Mouse (Mus musculus) forebrain, embryonic 10.5 days (tissue): ENCODE data around the gene Tstd2. TPM values are rescaled to one million over a fixed set of nuclear protein-coding genes. Genes with fewer than 3 reads are reported as not detected.
A peak's percentile ranks its signal among the peaks of the same experiment; 100 is the strongest.

Source experiments
- DNase-seq: peaks from one replicate; pipeline ENCODE4 v3.0.0-alpha.2; 2017; ENCODE audit warnings: low spot score; ENCODE audit errors: extremely low spot score
- H3K27ac ChIP-seq: fragments of 300-500 bp; sonication (generic); 2 replicates; pipeline ENCODE4 v1.5.1; 2016; ENCODE audit warnings: mild to moderate bottlenecking
- H3K27me3 ChIP-seq: fragments of 300-500 bp; sonication (generic); 2 replicates; pipeline ENCODE4 v1.6.1; 2016; ENCODE audit warnings: mild to moderate bottlenecking; ENCODE audit not compliant: poor library complexity, severe bottlenecking
- H3K36me3 ChIP-seq: fragments of 300-500 bp; sonication (generic); replicated peaks from 2 replicates; pipeline ENCODE4 v1.6.1; 2016; ENCODE audit warnings: mild to moderate bottlenecking, moderate library complexity
- H3K4me1 ChIP-seq: fragments of 300-500 bp; sonication (generic); 2 replicates; pipeline ENCODE4 v1.6.1; 2016
- H3K4me3 ChIP-seq: fragments of 300-500 bp; sonication (generic); 2 replicates; pipeline ENCODE4 v1.5.1; 2016; ENCODE audit warnings: mild to moderate bottlenecking, moderate library complexity
- H3K9me3 ChIP-seq: fragments of 300-500 bp; sonication (generic); 2 replicates; pipeline ENCODE4 v1.6.1; 2016; ENCODE audit warnings: mild to moderate bottlenecking, moderate library complexity
- WGBS: fragments of 180-500 bp; shearing (Covaris S2); methylation state at CpG from one replicate; pipeline ENCODE4 v1.1.7; 2016; 5-methylcytosine and 5-hydroxymethylcytosine counted together
- polyA plus RNA-seq: library from polyadenylated mRNA; unstranded; fragments of >200 nt; fragmentation: Nextera tagmentation; extraction: Ambion mirVana; gene quantifications from 2 replicates; pipeline ENCODE4 v1.2.1, GENCODE M21; 2016

The Tstd2 gene
- polyA plus RNA-seq, 1 experiment from 2014 or later = 67.4 TPM

GRCm38 (mm10) chr4:46151903-46152544, 13.5 kb upstream of the Tstd2 start:
- H3K27ac ChIP-seq = no peak overlapping the region
- 94% methylated on average over 12 of the region's 12 CpGs for WGBS
- no peak overlapping the region for H3K4me3 ChIP-seq
- no peaks in the 10 kb centered on the region for H3K4me1 ChIP-seq
- peaks cover 98% of the 10 kb centered on the region for H3K36me3 ChIP-seq
- no peaks in the 10 kb centered on the region for H3K27me3 ChIP-seq
- DNase-seq = no peak
- no peaks in the 10 kb centered on the region for H3K9me3 ChIP-seq

DNA sequence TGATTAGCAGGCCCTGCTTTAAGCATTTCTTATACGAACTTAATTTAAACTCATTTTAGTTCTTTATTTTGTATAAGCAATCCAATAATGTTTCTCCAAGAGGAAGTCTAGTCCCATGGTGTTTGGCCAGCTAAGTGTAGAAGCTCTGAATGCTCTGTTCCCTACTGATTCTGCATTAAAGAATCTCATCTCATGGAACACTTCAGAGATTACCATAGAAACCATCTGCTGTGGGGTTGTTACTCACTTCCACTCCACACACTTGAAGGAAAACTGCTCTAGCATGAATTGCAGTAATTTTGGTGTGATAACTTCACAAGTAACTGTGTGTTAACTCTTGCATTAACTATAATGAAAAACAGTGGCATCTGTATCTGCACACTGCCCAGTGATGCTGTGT, 8.4 kb upstream of the Tstd2 start:
- Histone ChIP-seq H3K36me3 (peaks cover 96% of the 10 kb centered on the region), H3K4me3 (no peak overlapping the region), H3K27ac (no peak overlapping the region), H3K4me1 (no peaks in the 10 kb centered on the region), H3K9me3 (no peaks in the 10 kb centered on the region), H3K27me3 (no peaks in the 10 kb centered on the region)
- WGBS = 97% methylated on average over 1 of the region's 1 CpGs
- DNase-seq = no peak

DNA sequence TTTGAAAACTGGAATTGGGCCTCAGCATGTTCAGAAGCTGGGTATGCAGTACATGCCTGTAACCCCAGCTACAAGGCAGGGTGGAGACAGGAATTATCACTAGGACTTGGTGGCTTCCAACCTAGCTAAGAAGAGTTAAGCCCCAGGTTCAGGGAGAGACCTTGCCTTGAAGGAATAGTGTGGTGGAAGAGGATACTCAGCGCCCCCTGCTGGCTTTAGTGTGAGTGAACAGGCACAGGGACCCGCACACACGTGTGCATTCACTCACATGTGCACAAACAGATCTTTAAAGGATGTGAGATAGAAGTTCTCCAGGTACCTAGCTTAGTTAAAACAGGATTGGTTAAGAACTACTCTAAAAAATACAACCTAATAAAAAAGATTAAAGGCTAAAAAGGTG, 5.8 kb upstream of the Tstd2 start:
- H3K27me3 ChIP-seq = no peaks in the 10 kb centered on the region
- no peaks in the 10 kb centered on the region for H3K9me3 ChIP-seq
- H3K4me1 ChIP-seq = peaks cover 13% of the 10 kb centered on the region
- no peak overlapping the region for H3K27ac ChIP-seq
- H3K4me3 ChIP-seq = no peak overlapping the region
- 72% methylated on average over 3 of the region's 3 CpGs for WGBS
- no peak for DNase-seq
- peaks cover 71% of the 10 kb centered on the region for H3K36me3 ChIP-seq

DNA sequence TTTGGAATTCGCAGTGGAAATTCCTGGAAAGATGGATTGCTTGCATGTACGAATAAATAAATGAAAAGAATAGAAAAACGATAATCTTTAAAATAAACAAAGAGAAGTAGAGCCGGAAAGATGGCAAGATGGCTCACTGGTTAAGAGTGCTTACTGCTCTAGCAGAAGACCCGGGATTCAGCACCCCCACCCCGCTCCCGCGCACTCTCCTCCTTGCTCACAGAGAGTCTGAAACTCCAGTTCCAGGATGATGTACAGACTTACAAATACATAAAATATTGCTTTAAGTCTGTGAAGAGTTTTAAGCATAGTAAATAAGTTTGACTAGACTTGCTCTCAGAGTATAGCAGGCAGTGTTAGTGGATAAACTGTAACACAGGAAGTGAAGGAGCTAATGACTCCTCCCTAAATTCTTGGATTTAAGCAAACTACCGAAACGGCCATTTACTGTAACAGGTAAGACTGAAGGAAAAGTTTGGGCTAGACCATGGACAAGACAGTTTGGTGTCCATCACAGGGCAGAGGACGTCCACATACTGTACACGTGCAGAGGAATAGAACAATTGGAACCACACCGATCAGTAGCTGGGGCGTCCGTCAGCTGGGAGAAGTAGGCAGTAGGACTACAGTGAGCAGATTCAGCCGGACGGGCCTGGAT, 736 bp downstream of the Tstd2 start:
- WGBS = 9% methylated on average over 17 of the region's 17 CpGs
- Histone ChIP-seq H3K36me3 (peaks cover 47% of the 10 kb centered on the region), H3K27ac (peak overlapping the region; percentile 96), H3K9me3 (no peaks in the 10 kb centered on the region), H3K4me1 (peaks cover 30% of the 10 kb centered on the region), H3K4me3 (peak overlapping the region; percentile 77), H3K27me3 (no peaks in the 10 kb centered on the region)
- DNase-seq = no peak

GRCm38 (mm10) chr4:46131791-46132190, 6.7 kb downstream of the Tstd2 start:
- H3K27me3 ChIP-seq = no peaks in the 10 kb centered on the region
- H3K4me1 ChIP-seq = peaks cover 7% of the 10 kb centered on the region
- peaks cover 92% of the 10 kb centered on the region for H3K36me3 ChIP-seq
- H3K27ac ChIP-seq = no peak overlapping the region
- DNase-seq = no peak
- H3K9me3 ChIP-seq = no peaks in the 10 kb centered on the region
- H3K4me3 ChIP-seq = no peak overlapping the region
- WGBS = 91% methylated on average over 6 of the region's 6 CpGs

- Histone ChIP-seq H3K27ac (no peak overlapping the region), H3K27me3 (no peaks in the 10 kb centered on the region), H3K9me3 (no peaks in the 10 kb centered on the region), H3K36me3 (peaks cover 96% of the 10 kb centered on the region), H3K4me3 (no peak overlapping the region), H3K4me1 (no peaks in the 10 kb centered on the region)
- peak; percentile 53 for DNase-seq
- 74% methylated on average over 3 of the region's 3 CpGs for WGBS
Observed at GRCm38 (mm10) chr4:46130221-46130620, 8.3 kb downstream of the Tstd2 start.

- no peak for DNase-seq
- Histone ChIP-seq H3K27ac (no peak overlapping the region), H3K36me3 (peaks cover 96% of the 10 kb centered on the region), H3K27me3 (no peaks in the 10 kb centered on the region), H3K4me1 (no peaks in the 10 kb centered on the region), H3K9me3 (no peaks in the 10 kb centered on the region), H3K4me3 (no peak overlapping the region)
- WGBS = 88% methylated on average over 8 of the region's 8 CpGs
Observed at GRCm38 (mm10) chr4:46129311-46130004, 9.0 kb downstream of the Tstd2 start.

DNA sequence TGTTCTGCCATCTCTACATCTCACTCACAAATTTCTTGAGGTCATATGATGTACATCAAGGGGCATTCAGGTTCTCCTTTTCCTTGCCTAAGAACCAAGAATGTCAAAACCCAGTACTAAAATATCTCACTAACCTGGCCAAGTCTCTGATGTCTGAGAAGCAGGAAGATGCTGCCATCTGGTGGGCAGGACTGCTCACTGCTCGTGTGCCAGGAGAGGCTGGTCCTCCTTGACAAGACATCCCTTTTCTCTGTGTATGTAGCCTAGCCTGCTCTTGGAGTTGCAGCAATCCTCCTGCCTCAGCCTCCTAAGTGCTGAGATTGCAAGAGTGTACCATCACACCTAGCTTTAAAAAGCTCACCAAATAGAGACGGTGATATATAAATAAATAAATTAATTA, 12.0 kb downstream of the Tstd2 start:
- no peak overlapping the region for H3K4me3 ChIP-seq
- DNase-seq = peak; percentile 44
- H3K36me3 ChIP-seq = peaks cover 96% of the 10 kb centered on the region
- no peaks in the 10 kb centered on the region for H3K4me1 ChIP-seq
- no peak overlapping the region for H3K27ac ChIP-seq
- 46% methylated on average over 2 of the region's 2 CpGs for WGBS
- no peaks in the 10 kb centered on the region for H3K9me3 ChIP-seq
- H3K27me3 ChIP-seq = no peaks in the 10 kb centered on the region

- Histone ChIP-seq H3K9me3 (no peaks in the 10 kb centered on the region), H3K4me1 (no peaks in the 10 kb centered on the region), H3K27me3 (no peaks in the 10 kb centered on the region), H3K36me3 (peaks cover 97% of the 10 kb centered on the region), H3K4me3 (no peak overlapping the region), H3K27ac (no peak overlapping the region)
- 95% methylated on average over 6 of the region's 6 CpGs for WGBS
- no peak for DNase-seq
Observed at GRCm38 (mm10) chr4:46123358-46123757, 15.1 kb downstream of the Tstd2 start.

- Histone ChIP-seq H3K27me3 (no peaks in the 10 kb centered on the region), H3K27ac (no peak overlapping the region), H3K4me1 (no peaks in the 10 kb centered on the region), H3K4me3 (no peak overlapping the region), H3K36me3 (peaks cover 100% of the 10 kb centered on the region), H3K9me3 (no peaks in the 10 kb centered on the region)
- no peak for DNase-seq
- 91% methylated on average over 3 of the region's 3 CpGs for WGBS
Observed at GRCm38 (mm10) chr4:46120767-46121166, 17.7 kb downstream of the Tstd2 start.

- no peak overlapping the region for H3K4me3 ChIP-seq
- H3K4me1 ChIP-seq = no peaks in the 10 kb centered on the region
- H3K36me3 ChIP-seq = peaks cover 100% of the 10 kb centered on the region
- H3K9me3 ChIP-seq = no peaks in the 10 kb centered on the region
- 95% methylated on average over 14 of the region's 14 CpGs for WGBS
- no peaks in the 10 kb centered on the region for H3K27me3 ChIP-seq
- DNase-seq = no peak
- H3K27ac ChIP-seq = no peak overlapping the region
Observed at GRCm38 (mm10) chr4:46119514-46120094, 18.9 kb downstream of the Tstd2 start.

- no peaks in the 10 kb centered on the region for H3K9me3 ChIP-seq
- DNase-seq = no peak
- peaks cover 96% of the 10 kb centered on the region for H3K36me3 ChIP-seq
- 93% methylated on average over 4 of the region's 4 CpGs for whole genome bisulfite sequencing
- H3K27ac ChIP-seq = no peak overlapping the region
- H3K27me3 ChIP-seq = no peaks in the 10 kb centered on the region
- H3K4me3 ChIP-seq = no peak overlapping the region
- H3K4me1 ChIP-seq = no peaks in the 10 kb centered on the region
Observed at GRCm38 (mm10) chr4:46117536-46117935, 21.0 kb downstream of the Tstd2 start.
